Mouse (Mus musculus): ENCODE results near the gene Cyp46a1. TPM values are rescaled to one million over a fixed set of nuclear protein-coding genes. Genes with fewer than 3 reads are reported as not detected.

The Cyp46a1 gene
- polyA plus RNA-seq, 1 experiment from 2014 or later = 16.6 TPM

- ChIA-PET CTCF (interaction anchor here (1.4 kb wide), 1 partner anchor 24 kb away, joined by 3 read pairs; the partner anchor contains the start of gene Cyp46a1), POLR2A (interaction anchor here (0.8 to 0.9 kb wide), 2 partner anchors 103 to 130 kb away, joined by 3 read pairs; no protein-coding TSS in a partner anchor)
- in situ Hi-C loops (cut with MboI; ENCODE audit: low pct_unique_long_range_greater_than_20kb) = no loop called here
- ATAC-seq = no peak
- no peak for TF ChIP-seq CTCF (IDR thresholded peaks at IDR 0.05)
- H3K27me3 ChIP-seq = no peaks in the 10 kb centered on the region
- no peak for DNase-seq (ENCODE audit: low read depth, low spot score)
Measured at GRCm38 (mm10) chr12:108310456-108311027, 23.6 kb upstream of the Cyp46a1 start.

- CTCF ChIA-PET = no interaction called here
- in situ Hi-C loops (cut with MboI; ENCODE audit: low pct_unique_long_range_greater_than_20kb) = no loop called here
Measured at GRCm38 (mm10) chr12:108311741-108312290, 22.4 kb upstream of the Cyp46a1 start.

GRCm38 (mm10) chr12:108312432-108312851 lies 21.7 kb upstream of the Cyp46a1 start:
- DNase-seq (ENCODE audit: low read depth, low spot score) = no peak
- in situ Hi-C loops (cut with MboI; ENCODE audit: low pct_unique_long_range_greater_than_20kb) = no loop called here
- no peak for ATAC-seq
- no peaks in the 10 kb centered on the region for H3K27me3 ChIP-seq
- ChIA-PET POLR2A (no interaction called here), CTCF (no interaction called here)
- TF ChIP-seq CTCF (IDR thresholded peaks at IDR 0.05) = no peak

More at GRCm38 (mm10) chr12:108311741-108312290, 22.4 kb upstream of the Cyp46a1 start:
- TF ChIP-seq CTCF (IDR thresholded peaks at IDR 0.05) = no peak
- ATAC-seq = no peak
- POLR2A ChIA-PET = no interaction called here
- no peak for DNase-seq (ENCODE audit: low read depth, low spot score)
- no peaks in the 10 kb centered on the region for H3K27me3 ChIP-seq

GRCm38 (mm10) chr12:108313244-108313772 lies 20.9 kb upstream of the Cyp46a1 start:
- in situ Hi-C loops (cut with MboI; ENCODE audit: low pct_unique_long_range_greater_than_20kb) = no loop called here
- ATAC-seq (no peak), DNase-seq (ENCODE audit: low read depth, low spot score) (no peak)
- H3K27me3 ChIP-seq = no peaks in the 10 kb centered on the region
- ChIA-PET CTCF (interaction anchor here (1.4 kb wide), 1 partner anchor 20 kb away, joined by 4 read pairs; no protein-coding TSS in a partner anchor), POLR2A (no interaction called here)
- TF ChIP-seq CTCF (IDR thresholded peaks at IDR 0.05) = no peak

GRCm38 (mm10) chr12:108315818-108316217 lies 18.4 kb upstream of the Cyp46a1 start:
- H3K27me3 ChIP-seq = no peaks in the 10 kb centered on the region
- DNase-seq (ENCODE audit: low read depth, low spot score) (no peak), ATAC-seq (no peak)
- TF ChIP-seq CTCF (IDR thresholded peaks at IDR 0.05) = no peak
- in situ Hi-C loops (cut with MboI; ENCODE audit: low pct_unique_long_range_greater_than_20kb) = no loop called here
- POLR2A ChIA-PET = no interaction called here
- CTCF ChIA-PET = interaction anchor here (1.3 kb wide), 1 partner anchor 11 kb away, joined by 3 read pairs; no protein-coding TSS in a partner anchor

GRCm38 (mm10) chr12:108316655-108317054 lies 17.5 kb upstream of the Cyp46a1 start:
- TF ChIP-seq CTCF (IDR thresholded peaks at IDR 0.05) = no peak
- H3K27me3 ChIP-seq = no peaks in the 10 kb centered on the region

GRCm38 (mm10) chr12:108317201-108317738 lies 16.9 kb upstream of the Cyp46a1 start:
- no peak for TF ChIP-seq CTCF (IDR thresholded peaks at IDR 0.05)
- ChIA-PET CTCF (interaction anchor here (1.8 kb wide), 1 partner anchor 15 kb away, joined by 4 read pairs; no protein-coding TSS in a partner anchor), POLR2A (interaction anchor here (0.6 kb wide), 1 partner anchor 118 kb away, joined by 3 read pairs; no protein-coding TSS in a partner anchor)
- ATAC-seq = no peak
- in situ Hi-C loops (cut with MboI; ENCODE audit: low pct_unique_long_range_greater_than_20kb) = no loop called here
- no peaks in the 10 kb centered on the region for H3K27me3 ChIP-seq
- DNase-seq (ENCODE audit: low read depth, low spot score) = no peak

More at GRCm38 (mm10) chr12:108316655-108317054, 17.5 kb upstream of the Cyp46a1 start:
- no peak for DNase-seq (ENCODE audit: low read depth, low spot score)
- no peak for ATAC-seq
- ChIA-PET POLR2A (interaction anchor here (0.6 kb wide), 1 partner anchor 118 kb away, joined by 3 read pairs; no protein-coding TSS in a partner anchor), CTCF (interaction anchor here (1.3 to 1.8 kb wide), 2 partner anchors 12 to 16 kb away, joined by 3 to 4 read pairs; no protein-coding TSS in a partner anchor)
- in situ Hi-C loops (cut with MboI; ENCODE audit: low pct_unique_long_range_greater_than_20kb) = no loop called here

- no peak for TF ChIP-seq CTCF (IDR thresholded peaks at IDR 0.05)
- H3K27me3 ChIP-seq = no peaks in the 10 kb centered on the region
- ATAC-seq = no peak
- in situ Hi-C loops (cut with MboI; ENCODE audit: low pct_unique_long_range_greater_than_20kb) = no loop called here
- ChIA-PET POLR2A (no interaction called here), CTCF (interaction anchor here (1.8 kb wide), 1 partner anchor 15 kb away, joined by 4 read pairs; no protein-coding TSS in a partner anchor)
- no peak for DNase-seq (ENCODE audit: low read depth, low spot score)
Measured at GRCm38 (mm10) chr12:108317826-108318430, 16.3 kb upstream of the Cyp46a1 start.

- in situ Hi-C loops (cut with MboI; ENCODE audit: low pct_unique_long_range_greater_than_20kb) = no loop called here
- no peak for DNase-seq (ENCODE audit: low read depth, low spot score)
- CTCF ChIA-PET = interaction anchor here (1.8 kb wide), 1 partner anchor 14 kb away, joined by 4 read pairs; no protein-coding TSS in a partner anchor
- ATAC-seq = no peak
- no peak for TF ChIP-seq CTCF (IDR thresholded peaks at IDR 0.05)
- no peaks in the 10 kb centered on the region for H3K27me3 ChIP-seq
- POLR2A ChIA-PET = no interaction called here
Measured at GRCm38 (mm10) chr12:108318499-108318898, 15.7 kb upstream of the Cyp46a1 start.

- H3K27me3 ChIP-seq = no peaks in the 10 kb centered on the region
- DNase-seq (ENCODE audit: low read depth, low spot score) (no peak), ATAC-seq (no peak)
- POLR2A ChIA-PET = no interaction called here
- TF ChIP-seq CTCF (IDR thresholded peaks at IDR 0.05) = no peak
- in situ Hi-C loops (cut with MboI; ENCODE audit: low pct_unique_long_range_greater_than_20kb) = no loop called here
- CTCF ChIA-PET = interaction anchor here (1.4 kb wide), 1 partner anchor 13 kb away, joined by 3 read pairs; no protein-coding TSS in a partner anchor
Measured at GRCm38 (mm10) chr12:108320096-108320495, 14.1 kb upstream of the Cyp46a1 start.
